Mouse (Mus musculus) erythroblast, embryonic 14.5 days (primary cell): ENCODE results near the gene Aif1.

Source experiments
- GATA1 ChIP-seq: IDR thresholded peaks from 2 replicates; pipeline ENCODE4 v1.6.1; 2012; ENCODE audit warnings: low read length, inconsistent platforms, mixed read lengths
- TAL1 ChIP-seq: IDR thresholded peaks from 3 replicates; pipeline ENCODE4 v1.6.1; 2012; ENCODE audit warnings: low read length, inconsistent platforms, mixed read lengths

- TF ChIP-seq TAL1, result no peak
- TF ChIP-seq GATA1, result no peak
Measured at GRCm38 (mm10) chr17:35159638-35160037, 16.2 kb downstream of the Aif1 start.
